24 mouse cellular contexts compared by ENCODE assay signal in the genomic region with DNA sequence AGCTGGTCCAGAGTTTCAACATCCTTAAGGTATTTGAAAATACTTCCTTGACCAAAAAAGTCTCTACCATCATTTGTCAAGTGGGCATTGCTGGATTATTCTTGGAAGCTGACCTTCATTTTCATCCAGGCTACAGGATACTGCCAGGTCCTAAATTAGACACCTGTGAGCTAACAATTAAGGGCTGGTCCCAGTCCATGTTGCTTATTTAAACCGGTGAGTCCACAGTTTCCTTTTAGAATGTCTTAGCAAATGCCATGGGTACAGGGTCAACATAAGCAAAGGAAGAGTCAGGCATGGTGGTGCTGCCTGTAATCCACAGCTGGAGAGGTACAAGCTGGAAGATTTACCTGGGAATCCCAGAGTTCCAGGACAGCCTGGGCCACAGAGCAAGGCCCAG.
A peak's percentile ranks its signal among the peaks of the same experiment; 100 is the strongest.
DNase-seq lines count a peak whose midpoint lies in the region; ATAC-seq lines count a peak whose summit lies in the region.
"Had no signal": no experiment of that assay in that cellular context is flagged by ENCODE, and none has a peak within 500 bp of the region (broad histone marks: within the 10 kb centered on the region; RNA-seq: fewer than 3 reads in every experiment).

No protein-coding gene starts in this region.

- no peaks in the 10 kb centered on the region for H3K27me3 ChIP-seq in heart, embryonic 13.5 days (replicated peaks)
- H3K27me3 ChIP-seq: embryonic facial prominence, embryonic 12.5 days; embryonic facial prominence, embryonic 15.5 days had no signal

- no peak overlapping the region for H3K4me3 ChIP-seq in heart, embryonic 13.5 days
- no peak overlapping the region for H3K4me3 ChIP-seq in brown adipose tissue, adult 24 weeks (ENCODE audit: insufficient read depth, low read depth, low read length)
- H3K4me3 ChIP-seq: embryonic facial prominence, embryonic 12.5 days; embryonic facial prominence, embryonic 15.5 days had no signal

- intact Hi-C loops in heart, postnatal 10 days (cut with DNase I), result loop anchor here (2.0 kb wide), 1 partner anchor 16 kb away; no protein-coding TSS in a partner anchor

- peak overlapping the region; percentile 12; the same call in 1 of the 2 replicates for H3K27ac ChIP-seq in heart, embryonic 13.5 days (replicated peaks)
- peak overlapping the region; percentile 19; the same call in 1 of the 2 replicates for H3K27ac ChIP-seq in brown adipose tissue, adult 24 weeks (replicated peaks; ENCODE audit: low read depth, low read length)
- H3K27ac ChIP-seq: embryonic facial prominence, embryonic 12.5 days; embryonic facial prominence, embryonic 15.5 days; hindbrain, embryonic 14.5 days; hindbrain, postnatal 0 days had no signal

- H3K36me3 ChIP-seq in heart, embryonic 13.5 days, result peaks cover 15% of the 10 kb centered on the region
- H3K36me3 ChIP-seq: embryonic facial prominence, embryonic 12.5 days; embryonic facial prominence, embryonic 15.5 days had no signal

- ATAC-seq in heart, embryonic 13.5 days (ENCODE audit: extremely low read depth, insufficient number of reproducible peaks, low FRiP score, low TSS enrichment), result no peak
- ATAC-seq: CD4-positive, CD25-positive, alpha-beta regulatory T cell, adult 4 months; forebrain, embryonic 14.5 days; forebrain, postnatal 0 days; hindbrain, postnatal 0 days; inflammation-experienced regulatory T-cells, adult 6 months; intestine, embryonic 16.5 days had no signal

- H3K9me3 ChIP-seq in heart, embryonic 13.5 days, result no peaks in the 10 kb centered on the region
- H3K9me3 ChIP-seq: embryonic facial prominence, embryonic 12.5 days; embryonic facial prominence, embryonic 15.5 days had no signal

- no peak overlapping the region for H3K4me2 ChIP-seq in heart, embryonic 13.5 days
- H3K4me2 ChIP-seq: embryonic facial prominence, embryonic 12.5 days; embryonic facial prominence, embryonic 15.5 days; hindbrain, embryonic 14.5 days had no signal

- peak; percentile 86 for DNase-seq in heart, adult 11 months
- DNase-seq in heart, adult 8-10 months (ENCODE audit: low spot score), result no peak
- no peak for DNase-seq in heart, postnatal 10 days
- no peak for DNase-seq in testis, postnatal 10 days (ENCODE audit: low spot score)
- DNase-seq: adrenal gland, adult 2 months; adrenal gland, postnatal 14 days; cerebellum, adult 11-12 months; cerebellum, adult 9-11 months; forebrain, postnatal 0 days; gastrocnemius, postnatal 10 days; gastrocnemius, postnatal 36 days; heart, postnatal 4 days; kidney, adult 18-20 months; kidney, adult 9 months had no signal

- no peak overlapping the region for H3K9ac ChIP-seq in heart, embryonic 13.5 days
- H3K9ac ChIP-seq: embryonic facial prominence, embryonic 12.5 days; embryonic facial prominence, embryonic 15.5 days; forebrain, postnatal 0 days; hindbrain, embryonic 14.5 days had no signal

- 65% methylated on average over 1 of the region's 1 CpGs for WGBS in heart, embryonic 13.5 days

- H3K4me1 ChIP-seq in heart, embryonic 13.5 days, result peaks cover 36% of the 10 kb centered on the region
- peaks cover 11% of the 10 kb centered on the region; the same call in 1 of the 2 replicates for H3K4me1 ChIP-seq in brown adipose tissue, adult 24 weeks (ENCODE audit: control insufficient read depth, insufficient read depth, insufficient read length, low read length)
- H3K4me1 ChIP-seq: embryonic facial prominence, embryonic 12.5 days had no signal
